Mouse (Mus musculus) kidney, embryonic 16.5 days (tissue): ENCODE results near the gene Srprb. TPM values are rescaled to one million over a fixed set of nuclear protein-coding genes. Genes with fewer than 3 reads are reported as not detected.
A peak's percentile ranks its signal among the peaks of the same experiment; 100 is the strongest.

Experiments
- ATAC-seq: fragments of 200-750 bp; cut with Nextera tagmentation; 2 replicates; pipeline ENCODE4 v1.8.0; 2017; ENCODE audit warnings: moderate TSS enrichment; ENCODE audit not compliant: low FRiP score, low TSS enrichment
- H3K27ac ChIP-seq: fragments of 300-500 bp; sonication (generic); 2 replicates; pipeline ENCODE4 v1.5.1; 2014; ENCODE audit warnings: low read length
- H3K27me3 ChIP-seq: fragments of 300-500 bp; sonication (generic); 2 replicates; pipeline ENCODE4 v1.6.1; 2014; ENCODE audit warnings: low read length, control low read depth, mixed read lengths; ENCODE audit not compliant: insufficient read depth
- H3K36me3 ChIP-seq: fragments of 300-500 bp; sonication (generic); 2 replicates; pipeline ENCODE4 v1.6.1; 2014; ENCODE audit warnings: low read length, control low read depth, mixed read lengths; ENCODE audit not compliant: insufficient read depth
- H3K4me1 ChIP-seq: fragments of 300-500 bp; sonication (generic); 2 replicates; pipeline ENCODE4 v1.6.1; 2014; ENCODE audit warnings: low read length, control low read depth, mixed read lengths; ENCODE audit not compliant: insufficient read depth
- H3K4me2 ChIP-seq: fragments of 300-500 bp; sonication (generic); replicated peaks from 2 replicates; pipeline ENCODE4 v1.6.1; 2014; ENCODE audit warnings: low read depth, low read length
- H3K4me3 ChIP-seq: fragments of 300-500 bp; sonication (generic); 2 replicates; pipeline ENCODE4 v1.5.1; 2014; ENCODE audit warnings: mild to moderate bottlenecking, low read length
- H3K9ac ChIP-seq: fragments of 300-500 bp; sonication (generic); replicated peaks from 2 replicates; pipeline ENCODE4 v1.6.1; 2014; ENCODE audit warnings: low read length
- H3K9me3 ChIP-seq: fragments of 300-500 bp; sonication (generic); 2 replicates; pipeline ENCODE4 v1.6.1; 2016; ENCODE audit warnings: low read length, control low read depth
- WGBS: fragments of 180-500 bp; shearing (Covaris S2); extraction: QIAGEN DNeasy Blood & Tissue Kit; methylation state at CpG from one replicate; pipeline ENCODE4 v1.1.7; 2014; 5-methylcytosine and 5-hydroxymethylcytosine counted together
- polyA plus RNA-seq: library from polyadenylated mRNA; unstranded; fragments of >200 nt; fragmentation: Nextera tagmentation; extraction: Ambion mirVana; gene quantifications from 2 replicates; pipeline ENCODE4 v1.2.1, GENCODE M21; 2015

The Srprb gene
- polyA plus RNA-seq = 71.6 and 76.4 TPM in 2 replicates

DNA sequence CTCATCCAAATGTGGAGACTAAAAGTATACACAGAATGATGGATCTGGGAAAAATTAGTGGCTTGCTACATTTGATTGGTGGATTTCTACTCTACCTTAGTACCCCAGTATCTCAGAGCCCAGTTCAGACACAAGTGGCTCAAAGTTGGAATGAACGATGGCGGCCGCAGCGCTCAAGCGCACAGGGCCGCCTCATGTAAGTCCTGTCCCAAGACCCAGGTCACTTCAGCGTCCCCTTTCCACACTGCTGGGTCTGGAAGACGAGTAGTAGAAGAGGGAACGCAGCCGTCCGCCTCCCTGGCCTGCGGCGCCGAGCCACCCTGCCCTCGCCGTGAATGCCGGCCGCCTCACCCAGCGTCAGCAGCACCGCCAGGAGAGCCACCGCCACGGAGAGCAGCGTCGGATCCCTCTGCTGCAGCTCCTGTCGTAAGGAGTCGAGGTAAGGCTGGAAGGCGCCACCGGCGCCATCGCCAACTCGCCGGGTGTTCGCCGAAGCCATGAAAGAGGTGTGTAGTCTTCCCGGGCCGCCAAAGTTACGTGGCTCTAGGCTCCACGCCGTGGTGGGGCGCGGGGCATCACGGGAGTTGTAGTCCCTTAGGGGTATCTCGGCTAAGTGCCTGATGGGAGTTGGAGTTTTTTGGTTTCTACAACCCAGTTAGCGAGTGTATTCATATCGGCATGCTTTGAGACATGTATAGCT, at the start of gene Srprb:
Gene Srprb, minus strand, starts transcription at position 577 of the 700 bp plus-strand sequence.
- Histone ChIP-seq H3K9me3 (no peaks in the 10 kb centered on the region), H3K4me1 (peaks cover 5% of the 10 kb centered on the region), H3K4me3 (peak within 1 kb of the TSS; percentile 89), H3K9ac (peak within 1 kb of the TSS; percentile 94), H3K36me3 (peaks cover 23% of the 10 kb centered on the region), H3K4me2 (peak within 1 kb of the TSS; percentile 77), H3K27ac (peak within 1 kb of the TSS; percentile 81), H3K27me3 (no peaks in the 10 kb centered on the region)
- ATAC-seq = peak; percentile 99
- 0% methylated on average over 45 of the region's 45 CpGs for whole genome bisulfite sequencing

- Histone ChIP-seq H3K9ac (no peak overlapping the region), H3K36me3 (no peaks in the 10 kb centered on the region), H3K4me3 (no peak overlapping the region), H3K4me2 (no peak overlapping the region), H3K9me3 (0 out of 2 replicates have a peak, but pooled peaks cover 3% of the 10 kb centered on the region), H3K27me3 (no peaks in the 10 kb centered on the region), H3K4me1 (no peaks in the 10 kb centered on the region), H3K27ac (no peak overlapping the region)
- WGBS = 45% methylated on average over 4 of the region's 4 CpGs
- no peak for ATAC-seq
These were observed 46.7 kb upstream of the Srprb start for GRCm38 (mm10) chr9:103248618-103249017.

- H3K4me2 ChIP-seq = no peak overlapping the region
- no peak overlapping the region for H3K27ac ChIP-seq
- H3K4me1 ChIP-seq = no peaks in the 10 kb centered on the region
- WGBS = 82% methylated on average over 8 of the region's 8 CpGs
- no peak for ATAC-seq
- no peak overlapping the region for H3K4me3 ChIP-seq
- H3K27me3 ChIP-seq = no peaks in the 10 kb centered on the region
- H3K9me3 ChIP-seq = no peaks in the 10 kb centered on the region
- no peak overlapping the region for H3K9ac ChIP-seq
- H3K36me3 ChIP-seq = no peaks in the 10 kb centered on the region
These were observed 44.7 kb upstream of the Srprb start for GRCm38 (mm10) chr9:103246526-103247168.

- H3K27ac ChIP-seq = no peak overlapping the region
- ATAC-seq = no peak
- WGBS = 90% methylated on average over 4 of the region's 4 CpGs
- no peaks in the 10 kb centered on the region for H3K27me3 ChIP-seq
- no peak overlapping the region for H3K4me3 ChIP-seq
- no peak overlapping the region for H3K9ac ChIP-seq
- H3K4me1 ChIP-seq = no peaks in the 10 kb centered on the region
- no peak overlapping the region for H3K4me2 ChIP-seq
- no peaks in the 10 kb centered on the region for H3K9me3 ChIP-seq
- no peaks in the 10 kb centered on the region for H3K36me3 ChIP-seq
These were observed 41.7 kb upstream of the Srprb start for GRCm38 (mm10) chr9:103243640-103244039.

- no peak for ATAC-seq
- Histone ChIP-seq H3K27ac (no peak overlapping the region), H3K9me3 (no peaks in the 10 kb centered on the region), H3K36me3 (no peaks in the 10 kb centered on the region), H3K9ac (no peak overlapping the region), H3K4me2 (no peak overlapping the region), H3K4me3 (no peak overlapping the region), H3K27me3 (no peaks in the 10 kb centered on the region), H3K4me1 (no peaks in the 10 kb centered on the region)
- 82% methylated on average over 2 of the region's 2 CpGs for WGBS
These were observed 39.3 kb upstream of the Srprb start for GRCm38 (mm10) chr9:103241206-103241605.

DNA sequence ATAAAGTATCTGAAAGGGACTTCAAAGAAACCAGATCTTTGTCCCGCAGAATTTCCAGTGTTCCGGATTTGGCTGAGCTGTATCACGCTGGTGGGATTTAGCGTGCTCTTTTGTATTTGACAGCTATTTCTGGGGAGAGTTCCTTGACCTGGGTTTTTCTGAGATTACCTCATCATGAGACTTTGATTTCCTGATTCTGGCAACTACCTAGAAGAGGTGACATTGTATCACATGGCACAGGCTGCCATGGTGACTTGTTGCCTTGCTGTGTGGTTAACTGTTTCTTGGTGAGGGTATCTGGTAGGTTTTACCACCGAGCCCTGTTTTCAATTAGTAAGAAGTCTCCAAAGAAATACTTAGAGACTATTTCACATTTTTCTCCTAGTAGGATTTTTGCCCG, 37.5 kb upstream of the Srprb start:
- no peak overlapping the region for H3K4me2 ChIP-seq
- no peak overlapping the region for H3K9ac ChIP-seq
- H3K9me3 ChIP-seq = no peaks in the 10 kb centered on the region
- no peak overlapping the region for H3K27ac ChIP-seq
- H3K4me3 ChIP-seq = no peak overlapping the region
- H3K27me3 ChIP-seq = no peaks in the 10 kb centered on the region
- WGBS = 91% methylated on average over 6 of the region's 6 CpGs
- no peak for ATAC-seq
- H3K36me3 ChIP-seq = no peaks in the 10 kb centered on the region
- no peaks in the 10 kb centered on the region for H3K4me1 ChIP-seq

GRCm38 (mm10) chr9:103234565-103235165, 32.7 kb upstream of the Srprb start:
- H3K4me3 ChIP-seq = no peak overlapping the region
- H3K4me1 ChIP-seq = 0 out of 2 replicates have a peak, but pooled peaks cover 5% of the 10 kb centered on the region
- ATAC-seq = no peak
- no peak overlapping the region for H3K4me2 ChIP-seq
- no peaks in the 10 kb centered on the region for H3K27me3 ChIP-seq
- H3K36me3 ChIP-seq = no peaks in the 10 kb centered on the region
- H3K27ac ChIP-seq = no peak overlapping the region
- H3K9ac ChIP-seq = no peak overlapping the region
- 70% methylated on average over 7 of the region's 7 CpGs for WGBS
- no peaks in the 10 kb centered on the region for H3K9me3 ChIP-seq

DNA sequence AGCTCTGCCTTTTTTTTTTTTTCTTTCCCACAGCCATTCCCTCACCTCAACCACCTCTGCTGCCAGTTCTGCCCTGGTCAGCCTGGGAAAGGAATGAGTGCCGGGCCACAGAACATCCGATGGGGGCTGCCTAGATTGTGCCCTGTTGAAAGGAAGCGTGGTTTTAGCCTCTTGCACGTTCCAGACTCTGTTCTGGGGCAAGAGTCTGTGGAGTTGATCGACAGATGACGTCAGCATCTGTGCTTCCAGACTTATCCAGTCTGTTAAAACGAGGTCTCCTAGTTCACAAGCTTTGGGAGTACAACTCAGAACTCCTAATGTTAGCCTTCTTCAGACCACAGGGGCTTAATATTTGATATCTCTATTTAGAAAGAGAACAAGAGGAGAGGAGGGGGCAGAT, 32.1 kb upstream of the Srprb start:
- ATAC-seq = no peak
- Histone ChIP-seq H3K4me3 (no peak overlapping the region), H3K4me2 (no peak overlapping the region), H3K27ac (no peak overlapping the region), H3K9ac (no peak overlapping the region), H3K9me3 (no peaks in the 10 kb centered on the region), H3K27me3 (no peaks in the 10 kb centered on the region), H3K4me1 (0 out of 2 replicates have a peak, but pooled peaks cover 5% of the 10 kb centered on the region), H3K36me3 (no peaks in the 10 kb centered on the region)
- WGBS = 79% methylated on average over 7 of the region's 7 CpGs

GRCm38 (mm10) chr9:103233006-103233395, 31.1 kb upstream of the Srprb start:
- H3K36me3 ChIP-seq = no peaks in the 10 kb centered on the region
- H3K4me2 ChIP-seq = no peak overlapping the region
- no peak for ATAC-seq
- H3K27ac ChIP-seq = no peak overlapping the region
- no peak overlapping the region for H3K4me3 ChIP-seq
- 53% methylated on average over 7 of the region's 7 CpGs for WGBS
- H3K9ac ChIP-seq = no peak overlapping the region
- H3K27me3 ChIP-seq = no peaks in the 10 kb centered on the region
- 0 out of 2 replicates have a peak, but pooled peaks cover 5% of the 10 kb centered on the region for H3K4me1 ChIP-seq
- no peaks in the 10 kb centered on the region for H3K9me3 ChIP-seq
